Mouse (Mus musculus): Measurements from ENCODE around the gene Gpr4. TPM values are rescaled to one million over a fixed set of nuclear protein-coding genes. Genes with fewer than 3 reads are reported as not detected.

The Gpr4 gene
- polyA plus RNA-seq, 1 experiment = 6.5 TPM

GRCm38 (mm10) chr7:19247511-19247910, 35.2 kb downstream of the Gpr4 start:
- Histone ChIP-seq H3K4me3 (ENCODE audit: extremely low read depth, insufficient read depth, insufficient read length) (no peak overlapping the region), H3K36me3 (ENCODE audit: control insufficient read depth, insufficient read depth, low read length) (peaks cover 6% of the 10 kb centered on the region), H3K4me1 (ENCODE audit: control insufficient read depth, insufficient read depth, insufficient read length) (peaks cover 6% of the 10 kb centered on the region; the same call in 1 of the 2 replicates), H3K27me3 (ENCODE audit: control insufficient read depth, insufficient read depth, low read length) (no peaks in the 10 kb centered on the region), H3K27ac (ENCODE audit: insufficient read depth, low read length) (no peak overlapping the region)
- no peak for DNase-seq (ENCODE audit: low read depth in 1 of 2, low spot score in 2 of 2)
- TF ChIP-seq CTCF (IDR thresholded peaks at IDR 0.05; ENCODE audit: extremely low read depth, insufficient read depth, insufficient read length, insufficient replicate concordance) (no peak), POLR2A (IDR thresholded peaks at IDR 0.05; ENCODE audit: low read depth, low read length) (no peak)
- WGBS = 31% methylated on average over 2 of the region's 2 CpGs

DNA sequence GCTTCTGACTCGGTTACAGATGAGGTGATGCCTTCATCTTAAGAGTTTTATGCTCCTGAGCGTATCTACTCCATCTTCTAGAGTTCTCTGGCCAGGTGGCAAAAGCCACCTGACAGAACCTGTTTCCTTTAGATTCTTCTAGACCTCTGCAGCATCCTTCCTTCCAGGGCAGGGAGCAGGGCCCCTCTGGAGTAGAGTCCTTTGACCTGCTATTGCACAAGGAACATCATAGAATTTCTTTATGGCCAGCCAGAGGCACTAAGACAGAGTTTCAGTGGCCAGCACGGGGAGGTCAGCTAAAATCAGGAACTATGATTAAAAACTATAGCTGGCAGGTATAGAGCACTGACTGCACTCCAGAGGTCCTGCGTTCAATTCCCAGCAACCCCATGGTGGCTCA, 39.7 kb downstream of the Gpr4 start:
- TF ChIP-seq POLR2A (IDR thresholded peaks at IDR 0.05; ENCODE audit: low read depth, low read length) (no peak), CTCF (IDR thresholded peaks at IDR 0.05; ENCODE audit: extremely low read depth, insufficient read depth, insufficient read length, insufficient replicate concordance) (no peak)
- Histone ChIP-seq H3K27me3 (ENCODE audit: control insufficient read depth, insufficient read depth, low read length) (no peaks in the 10 kb centered on the region), H3K4me3 (ENCODE audit: extremely low read depth, insufficient read depth, insufficient read length) (no peak overlapping the region), H3K4me1 (ENCODE audit: control insufficient read depth, insufficient read depth, insufficient read length) (peaks cover 9% of the 10 kb centered on the region; the same call in 1 of the 2 replicates), H3K27ac (ENCODE audit: insufficient read depth, low read length) (no peak overlapping the region), H3K36me3 (ENCODE audit: control insufficient read depth, insufficient read depth, low read length) (peaks cover 9% of the 10 kb centered on the region)
- no peak for DNase-seq (ENCODE audit: low read depth in 1 of 2, low spot score in 2 of 2)
- WGBS = 79% methylated on average over 4 of the region's 4 CpGs

DNA sequence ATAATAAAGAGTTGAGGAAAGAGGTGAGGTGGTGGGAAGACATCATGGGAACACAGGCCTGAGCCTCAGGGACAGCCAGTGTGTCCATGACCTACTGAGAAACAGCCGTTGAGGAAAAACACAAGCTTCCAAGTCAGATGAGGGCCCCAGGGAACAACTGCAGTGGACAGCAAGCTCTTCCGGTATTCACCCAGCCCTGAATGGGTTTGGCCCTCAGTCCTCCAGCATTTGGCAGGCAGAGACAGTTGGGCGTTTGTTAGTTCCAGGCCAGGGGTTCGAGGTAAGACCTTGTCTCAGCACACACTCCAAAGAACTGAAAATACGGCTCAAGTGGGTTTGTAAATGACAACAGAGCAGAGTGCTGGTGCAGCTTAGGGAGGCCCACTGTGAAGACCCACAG, 41.1 kb downstream of the Gpr4 start:
- peaks cover 4% of the 10 kb centered on the region; the same call in 1 of the 2 replicates for H3K4me1 ChIP-seq (ENCODE audit: control insufficient read depth, insufficient read depth, insufficient read length)
- H3K36me3 ChIP-seq (ENCODE audit: control insufficient read depth, insufficient read depth, low read length) = peaks cover 17% of the 10 kb centered on the region
- 0 out of 2 replicates have a peak overlapping the region, but pooled peaks have one; percentile 20 for H3K27ac ChIP-seq (ENCODE audit: insufficient read depth, low read length)
- TF ChIP-seq POLR2A (IDR thresholded peaks at IDR 0.05; ENCODE audit: low read depth, low read length) (no peak), CTCF (IDR thresholded peaks at IDR 0.05; ENCODE audit: extremely low read depth, insufficient read depth, insufficient read length, insufficient replicate concordance) (no peak)
- H3K27me3 ChIP-seq (ENCODE audit: control insufficient read depth, insufficient read depth, low read length) = no peaks in the 10 kb centered on the region
- WGBS = 73% methylated on average over 5 of the region's 5 CpGs
- DNase-seq (ENCODE audit: low read depth in 1 of 2, low spot score in 2 of 2) = no peak
- H3K4me3 ChIP-seq (ENCODE audit: extremely low read depth, insufficient read depth, insufficient read length) = no peak overlapping the region

DNA sequence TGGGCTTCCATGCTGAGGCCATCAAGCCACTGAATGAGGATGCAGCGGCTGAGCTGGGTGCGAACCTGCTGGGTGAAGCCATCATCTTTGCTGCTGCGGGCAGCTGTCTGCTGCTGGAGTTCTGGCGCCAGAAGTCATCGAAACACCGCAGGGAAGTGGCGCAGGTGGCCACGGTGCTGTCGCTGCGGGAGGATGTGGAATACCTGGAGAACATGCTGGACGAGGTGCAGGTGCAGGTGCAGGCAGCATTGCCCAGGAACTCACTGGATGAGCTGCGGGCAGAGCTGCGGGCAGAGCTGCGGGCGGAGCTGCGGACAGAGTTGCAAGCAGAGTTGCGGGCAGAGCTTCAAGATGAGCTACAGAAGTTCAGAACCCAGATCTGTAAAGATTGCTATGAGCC, 43.1 kb downstream of the Gpr4 start:
- peaks cover 32% of the 10 kb centered on the region for H3K36me3 ChIP-seq (ENCODE audit: control insufficient read depth, insufficient read depth, low read length)

DNA sequence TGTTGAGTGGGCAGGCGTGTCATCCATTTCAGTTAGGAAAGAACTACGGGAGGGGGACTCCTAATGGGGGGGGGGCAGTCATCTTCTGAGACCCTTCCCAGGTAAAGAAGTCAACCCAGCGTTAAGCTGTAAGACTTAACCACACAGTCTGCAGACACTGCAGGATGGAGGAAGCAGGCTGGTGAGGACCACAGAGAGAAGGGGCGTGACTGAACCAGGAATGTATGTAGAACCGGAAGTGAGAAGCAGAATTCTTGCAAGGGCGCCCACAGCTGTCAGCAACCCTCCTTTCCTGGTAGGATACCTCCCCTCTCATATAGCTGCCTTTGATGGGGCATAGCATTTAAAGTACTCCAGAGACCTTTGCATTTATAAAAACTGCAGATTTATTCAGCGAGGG, 44.2 kb downstream of the Gpr4 start:
- TF ChIP-seq POLR2A (IDR thresholded peaks at IDR 0.05; ENCODE audit: low read depth, low read length) = no peak
- no peak for TF ChIP-seq CTCF (IDR thresholded peaks at IDR 0.05; ENCODE audit: extremely low read depth, insufficient read depth, insufficient read length, insufficient replicate concordance)
- no peak for DNase-seq (ENCODE audit: low read depth in 1 of 2, low spot score in 2 of 2)
- no peaks in the 10 kb centered on the region for H3K27me3 ChIP-seq (ENCODE audit: control insufficient read depth, insufficient read depth, low read length)
- 34% methylated on average over 7 of the region's 7 CpGs for WGBS
- no peak overlapping the region for H3K4me3 ChIP-seq (ENCODE audit: extremely low read depth, insufficient read depth, insufficient read length)
- H3K4me1 ChIP-seq (ENCODE audit: control insufficient read depth, insufficient read depth, insufficient read length) = peaks cover 4% of the 10 kb centered on the region; the same call in 1 of the 2 replicates
- H3K27ac ChIP-seq (ENCODE audit: insufficient read depth, low read length) = no peak overlapping the region
- peaks cover 43% of the 10 kb centered on the region for H3K36me3 ChIP-seq (ENCODE audit: control insufficient read depth, insufficient read depth, low read length)

More for the DNA sequence above, 43.1 kb downstream of the Gpr4 start:
- no peak overlapping the region for H3K27ac ChIP-seq (ENCODE audit: insufficient read depth, low read length)
- no peak overlapping the region for H3K4me3 ChIP-seq (ENCODE audit: extremely low read depth, insufficient read depth, insufficient read length)
- H3K27me3 ChIP-seq (ENCODE audit: control insufficient read depth, insufficient read depth, low read length) = no peaks in the 10 kb centered on the region
- 94% methylated on average over 17 of the region's 17 CpGs for WGBS
- peaks cover 4% of the 10 kb centered on the region; the same call in 1 of the 2 replicates for H3K4me1 ChIP-seq (ENCODE audit: control insufficient read depth, insufficient read depth, insufficient read length)
- DNase-seq (ENCODE audit: low read depth in 1 of 2, low spot score in 2 of 2) = no peak
- TF ChIP-seq CTCF (IDR thresholded peaks at IDR 0.05; ENCODE audit: extremely low read depth, insufficient read depth, insufficient read length, insufficient replicate concordance) = no peak
- TF ChIP-seq POLR2A (IDR thresholded peaks at IDR 0.05; ENCODE audit: low read depth, low read length) = no peak

DNA sequence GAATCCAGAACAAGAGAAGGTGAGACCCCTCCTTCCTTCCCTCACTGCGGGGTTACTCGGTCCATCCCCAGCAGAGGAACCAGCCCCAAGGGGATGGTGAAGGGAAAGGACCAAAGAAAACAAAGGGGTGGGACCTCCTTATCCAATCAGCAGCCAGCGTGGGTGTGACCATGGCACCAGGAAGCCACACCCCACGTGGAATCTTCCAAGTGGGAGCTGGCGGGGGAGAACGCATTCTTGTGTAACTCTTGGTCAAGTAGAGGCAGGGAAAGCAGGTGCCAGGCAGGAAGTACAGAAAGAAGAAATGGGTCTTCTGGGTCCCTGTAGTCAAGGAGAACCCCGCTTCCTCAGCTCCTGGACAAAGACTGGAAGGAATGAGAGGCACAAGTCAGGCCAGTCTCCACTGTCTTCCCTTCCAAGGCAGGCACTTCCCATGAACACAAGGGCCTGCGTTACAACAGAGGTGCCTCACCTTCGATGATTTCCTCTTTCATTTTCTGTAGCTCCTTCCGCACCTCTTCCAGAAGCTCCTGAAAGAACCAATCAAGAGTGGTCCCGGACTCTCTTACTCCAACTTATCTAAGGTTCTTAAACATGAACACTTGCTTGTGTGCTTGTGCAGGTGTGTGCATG, 45.2 kb downstream of the Gpr4 start:
- H3K27me3 ChIP-seq (ENCODE audit: control insufficient read depth, insufficient read depth, low read length) = no peaks in the 10 kb centered on the region
- no peak overlapping the region for H3K4me3 ChIP-seq (ENCODE audit: extremely low read depth, insufficient read depth, insufficient read length)
- peak in 1 of 2 experiments; percentile 14 for DNase-seq (ENCODE audit: low read depth in 1 of 2, low spot score in 2 of 2)
- peaks cover 51% of the 10 kb centered on the region for H3K36me3 ChIP-seq (ENCODE audit: control insufficient read depth, insufficient read depth, low read length)
- H3K4me1 ChIP-seq (ENCODE audit: control insufficient read depth, insufficient read depth, insufficient read length) = peaks cover 4% of the 10 kb centered on the region; the same call in 1 of the 2 replicates
- TF ChIP-seq POLR2A (IDR thresholded peaks at IDR 0.05; ENCODE audit: low read depth, low read length) (no peak), CTCF (IDR thresholded peaks at IDR 0.05; ENCODE audit: extremely low read depth, insufficient read depth, insufficient read length, insufficient replicate concordance) (no peak)
- 47% methylated on average over 11 of the region's 11 CpGs for WGBS
- H3K27ac ChIP-seq (ENCODE audit: insufficient read depth, low read length) = peak overlapping the region; percentile 40; the same call in 1 of the 2 replicates

DNA sequence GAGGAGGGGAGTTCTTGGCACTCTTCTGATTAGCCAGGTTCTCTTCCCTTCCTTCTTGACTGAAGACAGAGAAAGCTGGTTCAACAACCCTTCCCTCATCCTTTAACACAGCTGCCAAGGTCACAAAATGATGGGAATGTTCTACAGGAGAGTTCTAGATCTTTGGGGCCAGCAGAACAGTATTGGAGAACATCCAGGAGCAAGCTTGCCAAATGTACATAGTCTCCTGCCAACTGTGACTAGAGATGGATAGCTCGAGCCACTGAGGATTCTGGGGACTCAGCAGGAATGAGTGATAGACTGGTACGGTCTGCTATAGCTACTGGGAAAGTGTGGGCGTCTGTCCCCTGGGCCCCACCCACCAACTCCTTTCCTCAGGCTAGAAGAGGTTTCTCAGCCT, 46.0 kb downstream of the Gpr4 start:
- Histone ChIP-seq H3K4me1 (ENCODE audit: control insufficient read depth, insufficient read depth, insufficient read length) (peaks cover 4% of the 10 kb centered on the region; the same call in 1 of the 2 replicates), H3K36me3 (ENCODE audit: control insufficient read depth, insufficient read depth, low read length) (peaks cover 56% of the 10 kb centered on the region), H3K27me3 (ENCODE audit: control insufficient read depth, insufficient read depth, low read length) (no peaks in the 10 kb centered on the region), H3K27ac (ENCODE audit: insufficient read depth, low read length) (no peak overlapping the region), H3K4me3 (ENCODE audit: extremely low read depth, insufficient read depth, insufficient read length) (no peak overlapping the region)
- no peak for DNase-seq (ENCODE audit: low read depth in 1 of 2, low spot score in 2 of 2)
- TF ChIP-seq CTCF (IDR thresholded peaks at IDR 0.05; ENCODE audit: extremely low read depth, insufficient read depth, insufficient read length, insufficient replicate concordance) = no peak
- WGBS = 71% methylated on average over 3 of the region's 3 CpGs

All from spleen, adult 2 months (tissue).